Mouse (Mus musculus): Measurements from ENCODE around the gene Msrb3.
A peak's percentile ranks its signal among the peaks of the same experiment; 100 is the strongest.

The Msrb3 gene

DNA sequence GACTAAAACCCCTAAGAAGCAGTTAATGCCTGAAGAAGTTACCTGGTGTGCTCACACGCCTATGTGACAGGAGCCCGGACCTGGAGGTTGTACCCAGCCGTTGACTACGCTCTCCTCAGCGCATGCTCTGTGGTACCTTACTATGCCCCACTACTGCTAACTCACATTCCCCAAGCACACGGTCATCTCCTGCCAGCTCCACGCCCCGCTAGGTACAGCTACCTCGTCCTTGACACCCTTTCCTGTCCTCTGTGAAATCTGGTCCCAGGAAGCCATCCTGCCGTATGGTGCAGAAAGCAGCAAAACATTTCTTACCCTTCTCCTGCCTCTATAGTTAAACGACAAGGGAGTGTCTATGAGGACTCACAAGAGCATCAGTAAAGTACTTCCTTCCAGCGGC, 37.2 kb downstream of the Msrb3 start:
- no peak for DNase-seq (ENCODE audit: low read depth, low spot score)

DNA sequence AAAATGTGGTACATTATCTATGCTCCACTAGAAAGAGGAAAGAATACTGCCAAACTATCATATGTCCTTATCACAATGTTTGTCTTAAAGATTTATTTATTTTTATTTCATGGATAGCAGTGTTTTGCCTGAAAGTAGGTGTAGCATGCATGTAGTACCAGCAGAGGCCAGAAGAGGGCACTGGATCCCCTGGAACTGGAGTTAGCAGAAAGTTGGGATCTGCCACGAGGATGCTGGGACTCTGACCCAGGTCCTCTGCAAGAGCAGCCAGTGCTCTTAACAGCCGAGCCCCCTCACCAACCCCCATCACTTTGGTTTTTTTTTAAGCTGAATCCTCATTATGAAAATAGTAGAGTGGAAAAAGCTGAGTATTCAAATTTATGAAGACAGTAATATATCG, 37.7 kb downstream of the Msrb3 start:
- no peak for DNase-seq (ENCODE audit: low read depth, low spot score)

DNA sequence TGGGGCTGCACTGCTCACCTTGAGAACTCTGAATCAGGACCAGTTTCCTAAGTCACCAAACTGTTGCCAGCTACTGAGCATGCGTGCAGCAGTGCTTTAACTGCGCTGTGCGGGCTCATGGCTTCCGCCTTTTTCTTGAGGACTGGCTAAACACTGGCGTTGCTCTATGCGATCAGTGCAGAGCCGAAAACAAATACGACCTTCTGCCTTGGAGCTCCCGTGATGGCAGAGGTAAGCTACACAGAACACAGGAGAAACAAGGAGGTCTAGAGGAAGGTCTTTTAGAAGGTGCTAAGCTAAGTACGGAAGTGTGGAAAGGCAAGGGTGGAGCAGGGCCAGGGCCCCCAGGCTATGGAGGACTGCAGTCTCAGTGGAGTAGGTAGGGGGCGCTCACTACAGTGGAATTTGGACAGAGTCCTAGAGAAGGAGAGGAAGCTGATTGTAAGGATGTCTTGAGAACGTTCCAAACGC, 41.3 kb downstream of the Msrb3 start:
- no peak for DNase-seq (ENCODE audit: low read depth, low spot score)

DNA sequence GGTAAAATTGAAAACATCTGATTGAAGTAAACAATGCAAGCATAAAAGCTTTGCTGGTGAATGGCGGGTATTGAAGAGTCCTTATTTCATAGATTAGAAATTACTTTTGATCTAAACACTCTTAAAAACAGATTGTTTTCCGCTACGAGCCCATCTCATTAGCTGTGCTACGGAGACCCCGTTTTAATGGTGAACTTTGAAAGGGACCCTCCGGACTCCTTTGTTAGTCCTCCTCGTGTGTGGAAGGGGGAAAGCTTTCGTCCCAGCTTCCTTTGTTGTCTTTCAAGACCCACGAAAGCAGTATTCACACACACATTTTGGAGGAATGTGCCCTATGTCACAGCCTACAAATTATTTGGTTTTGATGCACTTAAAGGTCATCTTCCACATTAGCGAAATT, 44.6 kb downstream of the Msrb3 start:
- DNase-seq (ENCODE audit: low read depth, low spot score), result no peak

DNA sequence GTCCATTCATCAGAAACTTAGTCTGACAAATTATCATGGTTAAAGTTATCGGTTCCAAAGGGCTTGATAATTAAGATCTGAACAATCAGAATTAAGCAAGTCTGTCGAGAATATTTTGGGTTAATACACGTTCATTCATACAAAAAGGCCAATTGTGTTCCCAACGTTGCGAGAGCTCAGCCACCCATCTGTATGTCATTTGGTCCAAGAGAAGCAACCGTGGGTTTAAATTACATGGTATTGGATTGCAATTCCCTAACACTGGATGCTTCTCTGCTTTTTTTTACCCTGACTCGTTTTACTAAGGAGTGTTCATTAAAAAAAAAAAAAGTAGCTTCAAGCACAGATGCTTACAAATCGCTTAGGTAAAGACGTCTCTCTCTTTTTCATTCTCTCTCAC, 45.1 kb downstream of the Msrb3 start:
- no peak for DNase-seq (ENCODE audit: low read depth, low spot score)

DNA sequence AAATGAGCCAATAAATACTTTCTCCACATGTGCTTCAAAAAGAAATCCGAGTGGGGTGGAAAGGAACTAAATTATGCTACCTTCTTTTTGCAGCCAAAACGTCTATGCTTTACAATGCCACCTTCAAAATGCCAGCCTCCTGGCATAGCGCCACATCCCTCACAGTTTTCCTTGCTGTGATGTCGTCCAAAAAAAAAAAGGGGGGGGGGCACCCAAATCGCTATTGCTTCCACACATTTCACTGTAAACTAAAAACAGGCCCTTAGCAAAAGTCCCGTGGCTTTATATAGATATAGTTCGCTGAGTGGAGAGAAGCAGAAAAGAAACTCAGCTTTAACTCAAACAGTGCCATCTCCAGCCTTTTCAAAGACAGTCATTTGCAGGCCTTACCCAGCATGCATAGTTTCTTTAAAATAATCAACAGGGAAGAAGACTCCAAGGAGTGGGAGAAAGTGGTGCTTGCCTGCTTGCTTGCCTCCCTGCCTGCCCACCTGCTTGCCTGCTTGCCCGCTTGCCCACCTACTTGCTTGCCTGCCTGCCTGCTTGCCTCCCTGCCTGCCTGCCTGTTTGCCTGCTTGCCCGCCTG, 47.6 kb downstream of the Msrb3 start:
- DNase-seq (ENCODE audit: low read depth, low spot score), result no peak

DNA sequence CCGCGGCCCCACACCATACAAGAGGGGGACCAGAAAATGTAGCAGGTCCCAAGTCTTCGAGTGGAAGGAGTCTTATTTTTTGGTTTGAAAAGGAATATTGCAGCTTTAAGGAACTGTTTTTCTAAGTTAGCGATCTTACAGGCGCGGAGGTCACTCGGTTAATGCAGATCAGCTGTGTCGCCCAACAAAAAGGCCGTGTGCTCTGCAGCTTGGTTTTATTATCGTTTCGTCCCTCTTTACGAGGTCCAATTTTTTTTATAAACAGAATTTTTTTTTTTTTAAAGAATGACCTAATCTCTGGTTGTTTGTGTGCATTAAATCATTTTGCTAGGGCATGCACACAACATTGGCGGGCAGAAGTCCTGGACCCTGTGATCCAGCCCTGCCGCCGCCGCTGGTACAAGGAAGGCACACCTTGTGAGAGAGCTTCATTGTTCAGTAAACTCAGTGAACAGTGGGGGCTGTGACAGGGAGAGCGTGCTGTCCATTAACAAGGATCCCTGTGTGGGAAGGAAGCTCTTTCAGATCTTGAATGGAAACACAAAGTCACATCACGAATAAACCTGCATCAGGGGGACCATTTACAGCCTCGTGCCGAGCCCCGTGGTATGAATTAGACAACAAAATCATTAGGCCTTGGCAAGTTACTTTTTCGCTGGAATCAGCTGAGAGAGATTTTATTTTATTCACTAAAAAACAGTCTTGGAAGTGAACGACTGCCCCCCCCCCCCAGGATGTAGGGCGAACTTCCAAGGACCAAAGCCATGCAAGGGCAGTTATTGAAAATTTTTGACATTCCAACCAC, 48.3 kb downstream of the Msrb3 start:
- no peak for DNase-seq (ENCODE audit: low read depth, low spot score)

DNA sequence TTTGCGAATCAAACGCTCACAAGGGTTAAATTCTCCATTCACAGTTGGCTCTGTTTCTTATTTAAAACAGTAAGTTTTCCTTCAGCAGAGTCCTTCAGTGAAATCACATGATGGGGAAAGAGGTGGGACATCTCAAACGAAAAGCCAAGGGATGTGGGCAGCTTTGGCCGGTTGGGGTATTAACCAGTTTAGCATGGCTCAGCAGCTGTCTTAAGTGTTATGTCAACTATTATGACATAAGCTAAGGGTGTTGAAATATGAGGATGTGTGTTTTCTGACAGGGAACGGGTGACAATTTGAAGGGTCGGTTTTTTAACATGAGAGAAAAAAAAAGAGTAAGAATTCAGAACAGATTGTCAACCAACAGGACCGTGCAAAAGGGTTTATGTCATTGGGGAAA, 50.2 kb downstream of the Msrb3 start:
- DNase-seq (ENCODE audit: low read depth, low spot score), result no peak

DNA sequence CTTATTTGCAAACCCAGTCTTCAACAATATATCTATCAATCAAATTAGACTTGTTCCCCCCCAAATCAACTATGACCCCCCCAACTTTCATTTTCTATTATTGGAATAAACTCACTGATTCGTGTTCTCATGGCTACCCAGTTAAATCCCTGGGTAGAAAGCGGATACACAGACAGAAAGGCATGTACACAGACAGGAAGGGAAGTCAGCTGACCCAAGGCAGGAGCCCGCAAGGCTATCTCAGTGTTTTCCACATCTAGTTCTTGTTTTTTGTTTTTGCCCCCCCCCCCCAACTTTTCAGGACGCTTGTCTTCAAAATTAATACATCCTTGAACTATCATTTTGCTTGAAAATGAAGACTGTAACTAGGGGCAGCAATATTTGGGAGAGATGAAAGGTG, 51.1 kb downstream of the Msrb3 start:
- DNase-seq (ENCODE audit: low read depth, low spot score), result no peak

DNA sequence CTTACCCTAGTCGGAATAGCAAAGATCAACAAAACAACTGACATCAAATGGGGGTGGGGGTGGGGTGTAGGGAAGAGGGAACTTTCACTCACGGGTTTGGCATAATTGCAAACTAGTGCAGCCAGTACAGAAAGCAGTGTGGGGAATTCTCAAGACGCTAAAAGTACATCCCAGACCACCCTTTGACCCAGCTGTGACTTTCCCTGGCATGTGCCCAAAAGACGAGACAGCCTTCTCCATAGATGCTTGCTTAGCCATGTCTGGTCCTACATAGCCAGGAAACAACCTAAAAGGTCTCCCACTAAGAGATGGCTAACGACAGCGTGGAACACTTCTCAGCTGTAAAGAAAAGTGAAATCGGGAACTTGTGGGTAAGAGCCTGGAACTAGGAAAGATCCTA, 58.9 kb downstream of the Msrb3 start:
- DNase-seq (ENCODE audit: low read depth, low spot score), result no peak

DNA sequence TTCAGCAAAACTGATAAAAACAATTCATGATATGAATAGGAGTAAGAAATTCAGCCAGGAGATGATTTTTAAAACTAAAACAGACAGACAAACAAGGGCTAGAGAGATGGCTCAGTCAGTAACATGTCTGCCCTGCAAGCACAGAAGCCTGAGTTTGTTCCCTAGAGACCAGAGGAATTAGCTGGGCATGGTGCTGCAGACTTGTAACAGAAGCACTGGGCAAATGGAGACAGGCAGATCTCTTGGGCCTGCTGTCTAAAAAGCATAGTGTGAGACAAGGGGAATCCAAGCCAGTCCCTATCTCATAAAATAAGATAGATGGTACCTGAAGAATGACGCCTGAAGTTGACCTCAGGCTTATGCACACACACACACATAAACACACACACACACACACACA, 64.4 kb downstream of the Msrb3 start:
- no peak for DNase-seq (ENCODE audit: low read depth, low spot score)

DNA sequence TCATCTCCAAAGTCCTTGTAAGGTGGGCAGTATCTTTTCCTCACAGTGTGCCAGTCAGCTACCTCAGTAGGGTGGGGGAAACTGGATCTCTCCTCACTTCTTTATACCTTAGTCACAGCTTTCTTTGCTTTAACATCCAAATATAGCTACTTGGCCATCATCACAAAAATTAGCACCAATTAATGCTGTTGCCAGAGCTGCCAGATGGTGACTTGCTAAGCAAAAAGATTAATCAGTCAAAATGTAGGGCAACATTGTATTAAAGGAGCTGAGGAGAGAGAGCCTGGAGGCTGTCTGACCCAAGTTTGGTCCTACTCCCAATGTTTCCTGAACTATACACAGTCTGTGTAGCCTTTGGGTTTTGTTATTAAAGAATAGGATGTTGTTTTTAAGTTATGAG, 65.1 kb downstream of the Msrb3 start:
- no peak for DNase-seq (ENCODE audit: low read depth, low spot score)

DNA sequence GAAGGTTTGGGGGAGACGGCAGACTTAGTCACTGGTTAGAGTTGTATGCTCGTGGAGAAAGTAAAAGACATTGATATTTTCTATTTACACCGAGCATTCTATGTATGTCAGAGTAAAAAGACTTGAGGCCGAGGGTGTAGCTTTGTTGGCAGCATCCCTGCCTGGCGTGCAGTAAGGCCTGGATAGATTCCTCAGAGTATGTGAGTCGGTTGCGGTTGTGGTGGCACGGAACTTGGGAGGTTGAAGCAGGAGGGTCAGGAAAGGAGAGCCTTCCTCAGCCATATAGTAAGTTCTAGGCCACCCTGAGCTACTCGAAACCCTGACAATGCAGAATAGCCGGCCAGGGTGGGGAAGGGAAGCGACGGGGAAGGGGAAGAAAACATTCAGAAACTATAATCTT, 71.1 kb downstream of the Msrb3 start:
- no peak for DNase-seq (ENCODE audit: low read depth, low spot score)

DNA sequence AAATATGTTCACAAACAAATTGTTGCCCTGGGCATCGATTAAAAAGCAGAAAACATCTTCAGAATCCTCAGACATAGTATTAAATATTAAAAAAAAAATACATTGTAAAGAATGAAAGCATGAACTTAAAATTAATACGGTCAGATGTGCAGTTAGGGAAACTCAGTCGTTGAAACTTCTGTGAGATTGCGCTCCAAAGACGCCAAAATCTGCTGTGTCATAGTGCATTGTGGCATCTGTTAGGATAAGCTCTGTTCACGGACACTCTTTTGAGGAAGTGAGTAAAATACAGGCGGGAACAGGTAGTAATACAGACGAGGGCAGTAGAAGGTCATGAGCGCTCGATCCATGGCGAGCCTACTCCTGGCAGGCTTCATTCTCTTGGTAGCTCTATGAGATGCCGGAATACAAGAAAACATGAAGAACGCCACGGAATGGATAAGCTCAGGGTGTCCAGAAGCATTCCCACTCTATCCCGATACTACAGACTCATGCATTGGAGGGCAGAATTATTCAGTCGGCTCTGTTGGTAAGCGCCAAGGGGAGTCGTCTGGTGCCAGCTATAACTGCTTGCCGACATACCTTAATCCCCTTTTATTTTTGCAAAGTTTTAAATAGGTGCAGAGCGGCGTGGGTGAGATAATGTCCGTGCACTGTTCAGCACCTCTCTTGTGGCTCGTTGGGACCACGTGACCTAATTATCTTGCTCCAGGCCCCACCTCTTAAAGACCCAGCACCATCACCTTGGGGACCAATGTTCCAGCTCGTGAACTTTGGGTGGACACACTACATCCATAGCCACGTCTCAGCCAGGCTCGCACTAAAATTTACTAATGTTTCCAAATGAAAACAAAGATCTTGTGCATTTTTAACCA, 71.9 kb downstream of the Msrb3 start:
- DNase-seq (ENCODE audit: low read depth, low spot score), result peak; percentile 53

DNA sequence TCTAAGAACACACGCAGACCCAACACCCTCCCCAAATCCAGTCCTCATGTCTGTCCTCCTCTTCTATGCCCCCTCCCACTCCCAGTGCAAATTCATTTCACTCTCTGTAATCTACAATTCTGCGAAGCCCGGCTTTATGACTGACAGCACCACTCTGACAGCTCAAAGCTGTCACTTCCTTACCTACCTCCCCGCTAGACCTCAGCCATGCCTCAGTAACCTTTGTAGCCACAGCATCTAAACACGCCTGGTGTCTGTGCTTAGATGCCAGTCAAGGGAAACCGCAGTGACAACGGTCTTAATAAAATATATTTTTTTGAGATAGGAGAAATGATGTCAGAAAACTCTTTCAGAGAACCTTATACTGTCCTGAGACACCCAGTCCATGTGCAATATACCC, 72.5 kb downstream of the Msrb3 start:
- no peak for DNase-seq (ENCODE audit: low read depth, low spot score)

DNA sequence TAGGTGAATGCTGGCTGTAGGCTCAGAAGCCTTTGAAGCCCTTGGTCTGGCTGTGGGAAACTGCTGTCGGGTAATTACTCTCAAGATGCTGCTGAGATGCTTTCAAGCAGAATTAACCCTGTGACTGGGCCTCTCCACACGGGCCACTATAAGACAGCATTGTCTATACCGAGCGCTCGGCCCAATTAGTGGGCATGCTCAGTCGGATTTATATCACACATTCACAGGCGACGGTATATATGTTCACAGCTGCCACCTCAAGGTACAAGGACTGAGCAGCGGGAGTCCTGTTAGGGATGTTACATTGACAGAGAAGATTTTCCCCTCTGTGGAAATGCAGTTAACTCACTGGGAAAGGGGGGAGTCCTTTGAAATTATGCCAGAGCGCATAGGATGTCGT, 73.3 kb downstream of the Msrb3 start:
- no peak for DNase-seq (ENCODE audit: low read depth, low spot score)

DNA sequence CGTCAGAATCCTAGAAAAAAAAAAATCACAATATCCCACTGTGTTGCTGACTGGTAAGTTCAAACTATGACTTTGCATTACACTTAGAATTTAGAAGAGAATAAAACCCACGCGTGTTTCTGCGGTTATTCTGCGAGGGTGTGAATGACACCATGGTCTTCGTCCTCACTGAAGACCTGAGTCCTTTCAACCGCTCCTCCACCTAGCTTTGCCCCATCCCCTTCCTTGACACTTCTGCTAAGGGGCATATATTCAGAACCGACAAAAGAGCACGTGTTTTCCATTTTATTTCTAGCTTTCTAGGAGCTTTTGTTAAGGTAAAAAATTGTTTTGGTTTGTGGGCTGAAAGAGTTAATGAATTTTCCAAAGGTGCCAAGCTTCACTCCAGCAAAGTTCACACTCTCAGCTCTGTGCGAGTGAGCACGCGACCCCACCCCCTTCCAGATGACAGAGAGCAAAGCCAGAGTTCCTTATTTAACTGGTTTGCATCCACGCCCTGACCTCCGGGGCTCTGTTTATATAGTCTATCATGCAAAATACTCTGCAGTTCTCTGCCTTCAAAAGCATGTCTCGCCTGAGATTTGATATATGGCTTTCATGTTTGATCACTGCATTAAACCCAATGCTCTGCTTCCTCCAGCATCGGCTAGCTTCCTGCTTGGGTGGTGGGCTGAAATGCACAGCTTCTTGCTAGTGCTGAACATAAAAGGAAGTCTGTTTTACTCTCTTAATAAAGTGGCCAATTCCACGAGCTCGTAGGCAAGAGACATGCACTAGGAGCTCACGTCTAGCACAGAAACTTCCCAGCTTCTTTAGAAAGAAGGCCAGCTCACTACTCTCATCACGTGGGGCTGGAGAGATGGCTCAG, 77.2 kb downstream of the Msrb3 start:
- no peak for DNase-seq (ENCODE audit: low read depth, low spot score)

DNA sequence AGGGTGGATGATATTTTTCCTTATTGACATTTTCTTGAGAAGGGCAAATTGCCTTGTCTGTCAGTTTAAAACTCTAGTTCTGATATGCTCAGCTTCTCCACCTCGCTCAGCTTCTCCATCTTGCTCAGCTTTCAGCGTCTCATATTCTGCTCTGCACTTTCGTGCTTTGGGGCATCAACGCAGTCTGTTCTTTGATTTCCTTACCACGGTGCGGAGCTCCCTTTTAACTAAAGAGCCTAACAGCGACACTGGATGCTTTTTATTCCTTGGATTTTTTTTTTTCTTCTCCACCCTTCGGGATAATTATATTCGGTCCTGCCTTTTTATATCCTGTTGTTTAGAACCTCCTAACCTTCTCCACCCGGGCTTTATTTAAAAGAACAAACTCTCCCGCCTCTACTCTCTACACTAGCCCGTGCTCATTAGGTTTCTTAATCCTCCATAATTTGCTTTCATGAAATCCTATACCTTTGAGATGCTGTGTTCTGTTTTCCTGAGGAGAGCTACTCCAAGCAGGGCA, 78.1 kb downstream of the Msrb3 start:
- DNase-seq (ENCODE audit: low read depth, low spot score), result no peak

DNA sequence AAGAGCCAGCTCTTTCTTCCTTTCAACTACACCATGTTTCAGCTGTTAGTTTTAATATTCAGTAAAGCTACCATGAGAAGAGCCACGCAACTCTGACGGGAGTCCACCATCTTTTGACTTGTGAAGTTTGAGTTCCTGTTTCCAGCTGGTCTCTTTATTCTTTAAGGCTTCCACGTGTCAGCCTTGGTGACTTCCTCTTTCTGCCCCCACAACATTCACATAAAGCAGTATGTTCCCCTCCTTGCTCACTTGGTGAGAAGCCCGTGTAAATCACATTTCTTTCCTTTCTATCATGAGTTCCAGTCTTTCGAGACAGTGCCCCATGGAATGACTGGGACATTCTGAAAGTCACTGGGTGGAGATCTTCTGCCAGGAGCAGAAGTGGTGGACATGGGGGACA, 83.6 kb downstream of the Msrb3 start:
- peak; percentile 52 for DNase-seq (ENCODE audit: low read depth, low spot score)

DNA sequence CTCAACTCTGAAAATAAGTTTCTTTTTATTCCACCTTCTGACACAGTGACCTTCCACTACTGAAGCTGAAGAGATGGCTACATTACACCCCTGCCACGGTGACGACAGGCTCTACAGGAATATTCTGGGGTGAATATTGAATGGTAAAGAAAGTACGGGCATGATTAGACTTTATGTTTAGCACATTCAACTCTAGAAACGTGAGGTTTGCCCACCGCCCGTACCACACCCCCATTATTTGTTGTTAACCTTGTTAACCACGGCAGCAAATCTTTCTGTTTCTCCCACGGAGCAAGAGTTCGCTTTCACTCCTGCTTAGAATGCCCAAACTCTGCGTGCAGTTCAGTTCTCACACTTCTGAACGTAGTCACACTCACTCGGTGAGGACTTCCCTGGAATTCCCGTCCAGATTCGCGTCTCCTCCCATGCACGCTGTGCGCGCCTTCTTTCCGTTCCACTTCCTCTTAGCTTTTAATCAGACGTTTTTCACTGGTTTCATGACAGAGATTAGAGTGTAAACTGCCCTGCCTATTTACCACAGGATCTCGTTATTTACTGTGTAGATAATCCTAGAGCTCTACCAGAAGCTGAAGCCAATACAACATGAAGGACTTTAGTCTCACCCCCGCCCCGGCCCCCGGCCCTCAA, 87.0 kb downstream of the Msrb3 start:
- no peak for DNase-seq (ENCODE audit: low read depth, low spot score)

Data from A20 (cell line).